Mouse (Mus musculus) heart, postnatal 14 days (tissue): ENCODE measurements around the gene Cdkl4. TPM values are rescaled to one million over a fixed set of nuclear protein-coding genes. Genes with fewer than 3 reads are reported as not detected.

ENCODE experiments used
- DNase-seq, 2 experiments: peaks; one replicate each; pipeline ENCODE4 v3.0.0; 2021 to 2022
- intact Hi-C: fragments of 180-260 bp; cut with DNase I; formaldehyde crosslinking; loops from one replicate; pipeline ENCODE4 v1.15.1; 2025
- total RNA-seq, 2 experiments: library from RNA; stranded (reverse); gene quantifications; 2 replicates each; pipeline ENCODE4 v1.2.3; 2021

Gene Cdkl4
- total RNA-seq, 2 experiments from 2014 or later = 0.14 TPM; not detected in 1

- DNase-seq = no peak
- intact Hi-C loops = no loop called here
These were observed 55.9 kb downstream of the Cdkl4 start for GRCm38 (mm10) chr17:80521521-80522228.

- intact Hi-C loops = no loop called here
These were observed 57.1 kb downstream of the Cdkl4 start for GRCm38 (mm10) chr17:80520537-80520936.

GRCm38 (mm10) chr17:80518811-80519210 is 58.8 kb downstream of the Cdkl4 start:
- intact Hi-C loops = no loop called here

More at GRCm38 (mm10) chr17:80520537-80520936, 57.1 kb downstream of the Cdkl4 start:
- no peak for DNase-seq

GRCm38 (mm10) chr17:80517244-80517643 is 60.4 kb downstream of the Cdkl4 start:
- no peak for DNase-seq
- intact Hi-C loops = no loop called here

More at GRCm38 (mm10) chr17:80518811-80519210, 58.8 kb downstream of the Cdkl4 start:
- no peak for DNase-seq

- intact Hi-C loops = no loop called here
These were observed 61.7 kb downstream of the Cdkl4 start for GRCm38 (mm10) chr17:80515956-80516355.

GRCm38 (mm10) chr17:80515513-80515912 is 62.1 kb downstream of the Cdkl4 start:
- intact Hi-C loops = no loop called here

More at GRCm38 (mm10) chr17:80515956-80516355, 61.7 kb downstream of the Cdkl4 start:
- no peak for DNase-seq

GRCm38 (mm10) chr17:80513766-80514165 is 63.8 kb downstream of the Cdkl4 start:
- intact Hi-C loops = no loop called here
- DNase-seq = no peak

More at GRCm38 (mm10) chr17:80515513-80515912, 62.1 kb downstream of the Cdkl4 start:
- no peak for DNase-seq

- DNase-seq = no peak
- intact Hi-C loops = no loop called here
These were observed 67.2 kb downstream of the Cdkl4 start for GRCm38 (mm10) chr17:80510459-80510855.

- DNase-seq = no peak
- intact Hi-C loops = no loop called here
These were observed 67.8 kb downstream of the Cdkl4 start for GRCm38 (mm10) chr17:80509494-80510458.

- DNase-seq = no peak
- intact Hi-C loops = no loop called here
These were observed 71.8 kb downstream of the Cdkl4 start for GRCm38 (mm10) chr17:80505766-80506165.

GRCm38 (mm10) chr17:80505342-80505741 is 72.3 kb downstream of the Cdkl4 start:
- DNase-seq = no peak
- intact Hi-C loops = no loop called here

- no peak for DNase-seq
- intact Hi-C loops = no loop called here
These were observed 75.8 kb downstream of the Cdkl4 start for GRCm38 (mm10) chr17:80501805-80502172.

- no peak for DNase-seq
- intact Hi-C loops = no loop called here
These were observed 76.4 kb downstream of the Cdkl4 start for GRCm38 (mm10) chr17:80501037-80501804.

GRCm38 (mm10) chr17:80500025-80500424 is 77.6 kb downstream of the Cdkl4 start:
- intact Hi-C loops = no loop called here
- DNase-seq = no peak

GRCm38 (mm10) chr17:80498600-80499268 is 78.9 kb downstream of the Cdkl4 start:
- no peak for DNase-seq
- intact Hi-C loops = no loop called here

- DNase-seq = no peak
These were observed 80.4 kb downstream of the Cdkl4 start for GRCm38 (mm10) chr17:80497183-80497601.

GRCm38 (mm10) chr17:80496607-80497170 is 80.9 kb downstream of the Cdkl4 start:
- DNase-seq = no peak
- intact Hi-C loops = no loop called here

More at GRCm38 (mm10) chr17:80497183-80497601, 80.4 kb downstream of the Cdkl4 start:
- intact Hi-C loops = no loop called here

- DNase-seq = no peak
- intact Hi-C loops = no loop called here
These were observed 81.4 kb downstream of the Cdkl4 start for GRCm38 (mm10) chr17:80496185-80496584.

GRCm38 (mm10) chr17:80493891-80494290 is 83.7 kb downstream of the Cdkl4 start:
- no peak for DNase-seq
- intact Hi-C loops = no loop called here

GRCm38 (mm10) chr17:80492811-80493210 is 84.8 kb downstream of the Cdkl4 start:
- intact Hi-C loops = no loop called here
- no peak for DNase-seq
